Mouse (Mus musculus) thymus, postnatal 14 days (tissue): Measurements from ENCODE around the gene Defb25.

Experiments used
- DNase-seq: peaks from one replicate; pipeline ENCODE4 v3.0.0; 2021

The Defb25 gene

GRCm38 (mm10) chr2:152626774-152627591, 4.1 kb upstream of the Defb25 start, which contains the start of gene Rem1:
Gene Rem1 (plus strand): TSS chr2:152626951.
- no peak for DNase-seq

DNA sequence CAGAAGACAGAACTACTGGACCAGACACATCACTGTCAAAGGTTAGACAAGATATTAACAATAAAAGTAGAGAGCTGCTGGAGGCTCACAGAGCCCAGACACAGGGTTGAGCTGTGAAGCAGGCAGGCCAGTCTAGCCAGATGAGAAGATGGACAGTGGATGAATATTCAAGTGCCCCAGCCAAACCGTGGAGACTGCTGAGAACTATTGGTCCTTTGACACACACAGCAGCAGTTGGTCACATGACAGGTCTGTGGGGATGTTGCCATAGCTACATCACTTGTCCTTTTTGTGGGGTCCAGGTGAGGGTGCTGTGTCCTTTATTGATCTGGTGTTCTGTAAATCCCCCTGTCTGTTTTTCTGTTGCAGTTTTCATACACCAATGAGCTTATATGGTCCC, 2.4 kb upstream of the Defb25 start:
- no peak for DNase-seq

- no peak for DNase-seq
Measured at GRCm38 (mm10) chr2:152624566-152624965, 1.7 kb upstream of the Defb25 start.

- no peak for DNase-seq
Measured at GRCm38 (mm10) chr2:152622151-152622550, 702 bp downstream of the Defb25 start.

DNA sequence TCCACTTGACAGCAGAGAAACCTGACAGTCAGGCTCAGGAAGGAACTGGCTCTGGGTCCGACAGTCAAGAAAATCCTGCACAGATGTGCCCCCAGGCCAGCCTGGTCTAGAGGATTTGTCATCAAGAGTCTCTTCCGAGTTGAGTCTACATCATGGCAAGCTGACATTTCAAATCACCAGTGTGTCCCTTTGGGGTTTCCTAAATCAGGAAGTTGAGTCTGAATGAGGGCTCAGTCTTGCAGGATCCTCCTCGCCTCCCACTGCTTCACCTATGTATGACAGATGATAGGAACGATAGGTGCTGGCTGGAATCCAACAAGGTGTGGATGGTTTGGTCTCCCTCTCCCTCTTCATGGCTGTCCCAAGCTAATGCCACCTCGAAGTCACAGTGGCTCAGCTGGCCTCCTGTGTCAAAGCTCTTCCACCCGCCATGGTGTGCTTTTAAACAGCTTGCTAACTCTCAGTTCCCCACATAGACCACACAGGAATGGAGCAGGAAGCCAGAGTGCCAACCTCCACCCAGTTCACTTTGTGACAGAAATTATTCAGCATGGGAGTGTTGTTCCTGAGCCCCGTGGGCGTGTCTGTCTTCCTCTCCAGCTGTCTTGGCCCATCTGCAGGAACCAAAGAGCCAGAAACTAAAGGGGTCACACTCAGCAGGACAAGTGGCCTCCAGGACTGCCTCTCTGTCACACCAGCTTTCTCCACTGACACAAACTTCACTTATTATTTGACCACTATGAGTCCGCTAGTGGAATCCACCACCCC, 2.3 kb downstream of the Defb25 start:
- no peak for DNase-seq

DNA sequence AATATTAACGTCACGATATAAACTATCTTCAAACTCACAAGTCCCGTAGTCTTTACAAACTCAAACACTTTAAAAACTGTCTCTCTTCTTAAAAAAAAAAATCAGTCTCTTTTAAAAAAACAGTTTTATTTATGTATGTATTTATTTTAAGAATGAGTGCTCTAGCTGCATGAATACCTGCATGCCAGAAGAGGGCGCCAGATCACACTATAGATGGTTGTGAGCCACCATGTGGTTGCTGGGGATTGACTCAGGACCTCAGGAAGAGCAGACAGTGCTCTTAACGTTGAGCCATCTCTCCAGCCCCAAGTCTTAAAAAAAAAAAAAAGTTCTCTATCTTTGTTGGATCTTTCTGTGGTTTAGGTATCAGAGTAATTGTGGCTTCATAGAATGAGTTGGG, 5.5 kb downstream of the Defb25 start:
- DNase-seq = peak; percentile 38

DNA sequence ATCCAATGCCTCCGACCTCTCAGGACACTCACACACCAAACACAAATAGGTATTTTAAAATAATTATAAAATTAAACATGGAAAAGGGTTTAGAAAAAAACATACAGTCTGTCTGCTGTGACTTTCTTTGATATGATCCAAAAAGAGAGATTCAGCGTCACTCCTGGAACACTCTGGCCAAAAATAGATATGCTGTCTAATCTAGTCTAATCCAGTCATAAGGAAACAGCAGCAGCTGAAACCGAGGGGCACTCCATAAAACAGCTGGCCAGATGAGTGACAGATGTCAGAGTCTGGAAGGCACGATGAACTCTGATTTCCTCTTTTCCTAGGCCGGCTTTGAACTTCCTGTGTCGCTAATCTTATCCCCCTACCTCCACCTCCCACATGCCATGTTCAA, 6.4 kb downstream of the Defb25 start:
- DNase-seq = no peak

GRCm38 (mm10) chr2:152615563-152615962, 7.3 kb downstream of the Defb25 start:
- DNase-seq = peak; percentile 51

- no peak for DNase-seq
Measured at GRCm38 (mm10) chr2:152612193-152612592, 10.7 kb downstream of the Defb25 start.

DNA sequence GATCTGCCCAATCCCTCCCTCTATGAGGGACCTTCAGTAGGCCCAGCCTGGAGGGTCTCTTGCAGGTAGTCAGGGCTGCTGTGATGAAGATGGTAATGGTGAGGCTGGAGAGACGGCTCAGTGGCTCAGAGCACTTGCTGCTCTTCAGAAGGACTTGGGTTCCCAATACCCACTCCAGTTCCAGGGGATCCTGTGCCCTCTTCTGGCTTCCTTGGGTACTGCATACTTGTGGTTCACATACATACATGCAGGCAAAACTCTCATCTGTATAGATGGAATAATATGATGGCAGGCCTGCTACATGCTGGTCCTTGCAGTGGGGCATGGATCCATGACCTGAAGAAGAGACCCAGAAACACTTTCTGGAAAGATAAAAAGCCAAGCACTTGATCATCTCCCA, 14.1 kb downstream of the Defb25 start:
- DNase-seq = no peak

- no peak for DNase-seq
Measured at GRCm38 (mm10) chr2:152607746-152608145, 15.1 kb downstream of the Defb25 start.

- DNase-seq = peak; percentile 25
Measured at GRCm38 (mm10) chr2:152604057-152604456, 18.8 kb downstream of the Defb25 start, which contains the start of gene Defb36. Gene Defb36 (plus strand): TSS chr2:152604327.

DNA sequence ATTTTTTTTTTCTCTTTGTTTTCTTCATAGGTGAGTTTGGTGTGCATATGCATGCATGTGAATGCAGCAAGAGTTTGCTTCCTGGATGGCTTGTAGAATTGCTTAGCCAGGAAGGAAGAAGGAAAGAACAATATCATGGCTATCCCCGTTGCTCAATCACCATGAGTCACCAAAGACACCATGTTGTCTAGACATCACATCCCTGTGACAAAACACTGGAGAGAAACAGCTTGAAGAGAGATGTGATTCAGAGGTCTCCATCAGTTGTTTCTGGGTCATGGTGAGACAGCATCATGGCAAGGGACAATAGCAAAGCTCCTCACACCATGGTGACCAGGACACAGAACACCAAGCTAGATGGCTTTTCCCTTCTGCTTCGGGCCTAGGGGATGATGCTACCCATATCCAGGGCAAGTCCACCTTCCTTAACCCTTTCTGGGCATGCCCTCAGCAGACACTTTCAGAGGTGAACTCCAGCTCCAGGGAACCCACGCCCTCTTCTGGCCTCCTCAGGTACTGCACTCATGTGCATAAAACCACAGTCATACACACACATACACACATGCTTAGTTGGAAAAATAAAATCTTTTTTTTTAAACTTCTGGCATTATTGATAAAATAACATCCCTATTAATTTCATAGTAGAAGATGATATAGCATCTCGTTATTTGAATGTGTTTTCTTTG, 21.4 kb downstream of the Defb25 start:
- no peak for DNase-seq

GRCm38 (mm10) chr2:152600076-152600475, 22.8 kb downstream of the Defb25 start:
- DNase-seq = no peak

DNA sequence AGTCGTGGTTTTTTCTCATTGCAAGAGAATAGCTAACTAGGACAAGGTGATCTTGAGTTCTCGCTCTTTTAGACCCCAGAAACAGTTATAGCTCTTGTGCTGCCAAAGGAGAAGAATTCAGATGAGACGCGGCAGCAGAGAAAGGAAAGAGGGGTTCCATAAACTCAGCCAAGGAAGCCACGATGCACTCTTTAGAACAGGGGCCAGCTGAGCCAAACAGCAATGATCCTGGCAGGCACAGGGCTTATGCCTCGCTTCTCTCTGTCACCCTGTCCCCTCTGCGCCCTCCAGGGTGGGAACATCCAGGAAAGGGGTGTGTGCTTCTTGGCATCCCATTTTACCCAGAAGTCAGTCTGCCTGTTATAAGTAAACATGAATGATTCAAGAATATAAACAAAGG, 23.6 kb downstream of the Defb25 start, which contains the start of gene Defb45:
Defb45 (minus strand) TSS at position 101 of the 400 bp plus-strand sequence.
- no peak for DNase-seq

- no peak for DNase-seq
Measured at GRCm38 (mm10) chr2:152589021-152589420, 33.8 kb downstream of the Defb25 start.

DNA sequence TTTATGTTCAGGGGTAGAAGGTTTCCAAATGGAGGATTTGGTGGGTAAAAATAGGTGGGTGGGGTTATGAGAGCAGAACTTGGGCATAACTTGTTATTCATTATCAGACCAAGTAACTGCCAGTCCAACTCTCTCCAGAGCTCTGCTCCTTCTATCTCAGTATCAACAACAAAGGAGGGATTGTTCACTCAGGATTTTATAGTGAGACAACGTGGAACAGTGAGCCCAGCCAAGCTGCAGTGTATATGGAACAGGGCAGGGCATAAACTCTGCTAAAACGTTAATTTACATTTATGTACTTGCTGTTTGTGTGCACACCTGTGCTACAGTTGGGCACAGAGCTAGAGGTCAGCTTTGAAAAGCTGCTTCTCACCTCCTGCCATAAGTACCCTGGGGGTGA, 34.4 kb downstream of the Defb25 start:
- DNase-seq = no peak

DNA sequence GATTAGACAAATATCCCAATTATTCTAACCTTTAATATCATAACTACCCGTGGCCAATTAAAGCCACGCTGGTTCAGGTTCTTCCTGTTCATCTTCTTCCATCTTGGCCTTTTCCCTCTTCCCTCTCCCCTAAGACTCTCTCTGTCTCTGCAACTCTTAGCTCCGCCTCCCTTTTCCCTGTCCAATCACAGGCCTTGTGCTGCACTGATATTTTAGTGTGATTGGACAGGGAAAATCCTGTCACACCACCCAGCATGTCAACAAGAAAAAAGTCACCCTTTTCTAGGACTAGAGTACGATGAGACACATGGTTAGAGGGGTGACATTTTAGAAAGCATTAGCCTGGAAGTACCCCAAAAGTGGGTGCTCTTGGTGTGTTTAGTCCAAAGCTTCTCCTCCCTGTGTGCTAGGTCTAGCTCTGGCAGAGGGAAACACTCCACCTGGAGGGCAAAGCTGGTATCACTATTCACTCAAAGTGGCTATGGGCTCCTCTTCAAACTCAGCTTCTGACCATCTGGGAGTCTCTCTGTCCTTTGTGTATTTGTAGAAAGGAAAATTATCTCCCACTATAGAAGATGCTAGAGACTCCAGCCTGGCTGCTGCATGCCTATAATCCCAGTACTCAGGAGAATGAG, 35.8 kb downstream of the Defb25 start:
- DNase-seq = peak; percentile 13

- DNase-seq = no peak
Measured at GRCm38 (mm10) chr2:152580612-152581011, 42.2 kb downstream of the Defb25 start.

DNA sequence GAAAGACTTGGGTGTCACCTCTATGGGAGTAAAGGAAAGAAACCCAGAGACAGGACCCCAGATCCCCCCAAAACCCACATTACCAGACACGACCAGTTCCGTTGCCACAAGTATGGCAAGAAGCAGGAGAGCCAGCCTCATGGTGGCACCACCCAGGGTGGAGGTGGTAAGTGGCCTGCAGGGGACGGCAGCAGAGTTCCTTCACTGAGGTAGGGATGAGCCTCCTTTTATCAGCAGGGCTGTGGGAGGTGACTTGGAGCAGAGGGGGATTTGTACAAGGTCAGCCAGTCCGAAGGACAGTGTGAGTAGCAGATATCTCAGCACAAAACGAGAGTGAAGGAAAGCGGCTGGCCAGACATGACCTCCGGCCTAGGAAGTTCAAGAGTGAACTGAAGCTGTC, 42.7 kb downstream of the Defb25 start, which contains the start of gene Defb19:
Defb19 (minus strand) TSS at position 206 of the 400 bp plus-strand sequence.
- DNase-seq = no peak

GRCm38 (mm10) chr2:152573484-152573883, 49.4 kb downstream of the Defb25 start:
- DNase-seq = no peak
